Mouse (Mus musculus): ENCODE measurements around the gene Gm20388. TPM values are rescaled to one million over a fixed set of nuclear protein-coding genes. Genes with fewer than 3 reads are reported as not detected.

Gm20388 gene
- polyA plus RNA-seq, 1 experiment from 2014 or later, result not detected

DNA sequence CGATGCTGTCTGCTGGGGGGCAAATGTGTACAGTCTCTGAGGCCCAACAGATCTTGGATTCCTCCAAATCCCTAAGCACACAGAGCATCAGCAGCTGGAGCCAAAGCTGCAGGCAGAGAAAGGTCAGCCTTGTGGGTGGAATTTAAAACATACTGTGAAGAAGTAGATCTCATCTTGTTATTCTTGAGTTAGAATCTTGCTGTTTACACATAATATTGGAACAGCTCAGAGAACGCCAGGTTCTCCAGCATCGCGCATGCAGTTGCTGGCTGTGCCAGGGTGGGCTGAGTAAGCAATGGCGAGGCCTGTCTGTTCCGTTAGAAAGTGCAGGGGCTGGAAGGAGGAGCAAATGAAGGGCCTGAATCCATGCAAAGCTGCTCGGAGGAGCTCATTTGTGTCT lies 3235.7 kb downstream of the Gm20388 start:
- Histone ChIP-seq H3K27ac (ENCODE audit: low read depth, low read length) (0 out of 2 replicates have a peak overlapping the region, but pooled peaks have one; percentile 11), H3K4me3 (ENCODE audit: low read length) (no peak overlapping the region), H3K4me2 (replicated peaks; ENCODE audit: low read depth, low read length) (no peak overlapping the region), H3K9ac (ENCODE audit: low read depth, low read length) (no peak overlapping the region), H3K36me3 (ENCODE audit: control insufficient read depth, insufficient read depth, low read length) (no peaks in the 10 kb centered on the region), H3K27me3 (ENCODE audit: control insufficient read depth, insufficient read depth, low read length) (no peaks in the 10 kb centered on the region), H3K4me1 (ENCODE audit: control insufficient read depth, insufficient read depth, low read length) (0 out of 2 replicates have a peak, but pooled peaks cover 5% of the 10 kb centered on the region), H3K9me3 (ENCODE audit: control insufficient read depth, low read length) (no peaks in the 10 kb centered on the region)
- WGBS, result 79% methylated on average over 7 of the region's 7 CpGs
- ATAC-seq (ENCODE audit: low FRiP score, low TSS enrichment), result no peak

DNA sequence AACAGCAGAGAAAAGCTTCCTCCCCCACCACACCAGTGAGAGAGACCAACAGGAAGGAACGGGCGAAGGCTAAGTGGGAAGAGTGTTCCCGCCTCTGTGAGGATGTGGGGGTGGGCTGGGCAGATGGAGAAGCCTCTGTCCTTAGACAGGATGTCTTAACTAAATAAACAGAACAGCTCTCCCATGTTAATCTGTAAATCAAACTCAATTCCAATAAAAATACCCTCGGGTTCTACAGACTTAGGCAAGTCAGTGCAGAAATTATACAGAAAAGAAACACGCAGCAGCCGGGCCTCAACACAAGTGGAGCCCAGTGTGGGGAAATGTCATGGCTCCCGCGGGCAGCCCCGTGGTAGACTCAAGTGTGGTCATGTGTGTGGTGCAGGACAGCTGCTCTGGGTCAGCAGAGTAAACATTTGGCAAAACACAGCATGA lies 3240.1 kb downstream of the Gm20388 start:
- H3K27ac ChIP-seq (ENCODE audit: low read depth, low read length), result peak overlapping the region; percentile 19; the same call in 1 of the 2 replicates

DNA sequence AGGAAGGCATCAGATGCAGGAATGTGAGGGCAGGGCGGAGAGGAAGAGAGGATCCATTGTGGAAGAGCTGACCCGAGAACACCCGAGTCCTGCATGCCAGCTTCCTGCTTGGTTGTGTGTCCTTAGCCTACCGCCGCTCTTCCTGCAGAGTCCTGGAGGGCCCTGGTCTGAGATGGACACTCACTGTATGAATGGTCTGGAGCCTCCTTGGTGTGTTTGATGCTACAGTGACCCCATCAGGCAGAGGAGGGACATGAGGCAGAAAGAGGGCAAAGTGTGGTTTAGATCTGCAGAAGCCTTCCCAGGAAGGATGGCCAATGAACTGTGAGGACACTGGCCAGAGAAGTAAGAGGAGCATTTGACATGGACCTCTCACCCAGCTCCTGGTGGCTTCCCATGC lies 3244.5 kb downstream of the Gm20388 start:
- Histone ChIP-seq H3K27ac (ENCODE audit: low read depth, low read length) (no peak overlapping the region), H3K9ac (ENCODE audit: low read depth, low read length) (no peak overlapping the region), H3K4me1 (ENCODE audit: control insufficient read depth, insufficient read depth, low read length) (0 out of 2 replicates have a peak, but pooled peaks cover 3% of the 10 kb centered on the region), H3K36me3 (ENCODE audit: control insufficient read depth, insufficient read depth, low read length) (no peaks in the 10 kb centered on the region), H3K4me2 (replicated peaks; ENCODE audit: low read depth, low read length) (no peak overlapping the region), H3K4me3 (ENCODE audit: low read length) (no peak overlapping the region), H3K9me3 (ENCODE audit: control insufficient read depth, low read length) (no peaks in the 10 kb centered on the region), H3K27me3 (ENCODE audit: control insufficient read depth, insufficient read depth, low read length) (no peaks in the 10 kb centered on the region)
- ATAC-seq (ENCODE audit: low FRiP score, low TSS enrichment), result no peak
- 82% methylated on average over 5 of the region's 5 CpGs for WGBS

More for the DNA sequence above, 3240.1 kb downstream of the Gm20388 start:
- Histone ChIP-seq H3K9me3 (ENCODE audit: control insufficient read depth, low read length) (no peaks in the 10 kb centered on the region), H3K9ac (ENCODE audit: low read depth, low read length) (no peak overlapping the region), H3K4me2 (replicated peaks; ENCODE audit: low read depth, low read length) (no peak overlapping the region), H3K27me3 (ENCODE audit: control insufficient read depth, insufficient read depth, low read length) (no peaks in the 10 kb centered on the region), H3K36me3 (ENCODE audit: control insufficient read depth, insufficient read depth, low read length) (no peaks in the 10 kb centered on the region), H3K4me3 (ENCODE audit: low read length) (no peak overlapping the region), H3K4me1 (ENCODE audit: control insufficient read depth, insufficient read depth, low read length) (no peaks in the 10 kb centered on the region)
- ATAC-seq (ENCODE audit: low FRiP score, low TSS enrichment), result peak; percentile 45; the same call in 1 of the 2 replicates
- WGBS, result 43% methylated on average over 9 of the region's 9 CpGs

DNA sequence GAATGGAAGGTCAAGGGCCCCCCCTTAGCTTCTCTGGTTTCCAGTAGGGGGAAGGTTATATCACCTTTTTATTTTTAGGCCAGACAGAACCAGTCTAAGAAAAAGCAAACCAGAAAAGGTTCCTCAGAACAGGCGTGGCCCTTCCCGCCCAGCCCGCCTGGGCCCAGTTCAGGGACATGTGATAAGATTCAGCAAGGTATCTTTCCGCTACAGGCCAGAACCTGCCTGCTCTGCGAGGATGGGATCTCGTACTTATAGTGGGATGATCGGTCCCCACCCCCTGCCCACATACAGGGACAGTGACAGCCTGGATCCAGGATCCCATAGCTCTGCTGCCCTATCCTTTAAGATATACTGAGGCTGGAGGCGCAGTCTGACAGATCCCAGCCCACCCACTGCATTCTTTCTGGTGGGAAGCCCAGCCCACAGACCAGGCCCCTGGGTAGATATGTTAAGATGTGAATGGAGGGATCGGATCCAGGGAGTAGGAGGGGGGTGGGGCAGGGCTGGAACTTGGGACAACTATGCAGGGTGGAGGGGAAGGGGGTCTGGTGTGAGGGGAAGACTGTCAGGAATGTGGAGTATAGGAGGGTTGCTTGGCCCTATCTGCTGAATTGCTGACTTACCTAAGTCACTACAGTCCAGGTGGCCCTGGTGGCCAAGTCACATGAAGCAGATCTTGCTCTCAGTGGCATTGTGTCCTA lies 3245.6 kb downstream of the Gm20388 start:
- H3K4me3 ChIP-seq (ENCODE audit: low read length), result no peak overlapping the region
- WGBS, result 80% methylated on average over 9 of the region's 9 CpGs
- H3K27me3 ChIP-seq (ENCODE audit: control insufficient read depth, insufficient read depth, low read length), result no peaks in the 10 kb centered on the region
- 0 out of 2 replicates have a peak, but pooled peaks have one; percentile 33 for ATAC-seq (ENCODE audit: low FRiP score, low TSS enrichment)
- no peaks in the 10 kb centered on the region for H3K9me3 ChIP-seq (ENCODE audit: control insufficient read depth, low read length)
- 0 out of 2 replicates have a peak, but pooled peaks cover 3% of the 10 kb centered on the region for H3K4me1 ChIP-seq (ENCODE audit: control insufficient read depth, insufficient read depth, low read length)
- no peak overlapping the region for H3K9ac ChIP-seq (ENCODE audit: low read depth, low read length)
- H3K4me2 ChIP-seq (replicated peaks; ENCODE audit: low read depth, low read length), result no peak overlapping the region
- no peak overlapping the region for H3K27ac ChIP-seq (ENCODE audit: low read depth, low read length)
- no peaks in the 10 kb centered on the region for H3K36me3 ChIP-seq (ENCODE audit: control insufficient read depth, insufficient read depth, low read length)

DNA sequence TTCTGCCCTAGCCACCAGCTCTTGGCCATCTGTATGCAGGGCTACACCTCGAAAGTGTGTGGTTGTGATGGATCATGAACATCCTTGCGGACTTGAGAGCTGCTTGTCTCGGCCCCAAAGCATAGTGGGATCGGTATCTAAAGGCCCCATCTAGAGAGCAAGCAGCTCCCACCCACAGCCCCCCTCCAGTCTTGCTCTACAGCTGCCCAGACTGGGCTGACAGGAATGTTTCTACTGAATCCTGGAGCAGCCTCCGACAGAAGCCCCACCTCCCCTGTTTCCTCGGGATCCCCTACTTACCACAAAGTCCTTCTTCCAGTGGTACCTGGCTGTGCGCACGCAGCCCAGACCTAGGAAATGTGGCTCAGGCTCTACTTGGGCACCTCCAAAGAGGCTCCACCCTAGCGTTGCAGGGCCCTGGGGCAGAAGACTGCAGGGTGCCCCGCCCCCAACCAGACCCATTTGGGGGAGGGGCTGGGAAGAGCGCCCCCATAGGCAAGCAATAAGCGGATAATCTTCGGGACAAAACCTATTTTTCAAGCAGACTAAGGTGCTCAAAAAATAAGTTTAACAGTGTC lies 3247.3 kb downstream of the Gm20388 start, which contains the start of gene Sult5a1:
Gene Sult5a1, minus strand, starts transcription at position 428 of the 578 bp plus-strand sequence.
- no peak within 1 kb of the TSS for H3K9ac ChIP-seq (ENCODE audit: low read depth, low read length)
- H3K9me3 ChIP-seq (ENCODE audit: control insufficient read depth, low read length), result no peaks in the 10 kb centered on the region
- H3K36me3 ChIP-seq (ENCODE audit: control insufficient read depth, insufficient read depth, low read length), result no peaks in the 10 kb centered on the region
- peak within 1 kb of the TSS; percentile 27 for H3K4me2 ChIP-seq (replicated peaks; ENCODE audit: low read depth, low read length)
- H3K4me1 ChIP-seq (ENCODE audit: control insufficient read depth, insufficient read depth, low read length), result 0 out of 2 replicates have a peak, but pooled peaks cover 3% of the 10 kb centered on the region
- 25% methylated on average over 13 of the region's 13 CpGs for WGBS
- H3K27ac ChIP-seq (ENCODE audit: low read depth, low read length), result no peak within 1 kb of the TSS
- ATAC-seq (ENCODE audit: low FRiP score, low TSS enrichment), result 0 out of 2 replicates have a peak, but pooled peaks have one; percentile 56
- H3K4me3 ChIP-seq (ENCODE audit: low read length), result no peak within 1 kb of the TSS; the same call in 1 of the 2 replicates
- H3K27me3 ChIP-seq (ENCODE audit: control insufficient read depth, insufficient read depth, low read length), result no peaks in the 10 kb centered on the region

DNA sequence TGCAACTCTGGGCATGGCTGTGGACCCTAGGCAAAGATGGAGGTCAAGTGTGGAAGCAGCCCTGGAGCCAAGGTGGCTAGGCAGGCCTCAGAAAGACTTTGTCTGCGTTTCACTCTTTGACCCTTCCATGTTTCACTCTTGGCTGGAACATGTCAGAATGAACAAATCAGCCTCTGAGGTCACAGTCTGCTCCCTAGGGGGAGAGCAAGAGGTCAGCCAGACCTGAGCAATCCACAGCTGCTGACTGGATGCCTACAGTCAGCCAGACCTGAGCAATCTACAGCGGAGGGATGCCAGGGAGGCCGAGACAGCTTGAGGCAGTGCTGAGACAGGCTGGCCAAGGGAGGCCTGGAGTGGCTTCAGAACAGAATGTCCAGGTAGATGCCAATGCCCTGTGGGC lies 3270.8 kb downstream of the Gm20388 start:
- H3K27me3 ChIP-seq (ENCODE audit: control insufficient read depth, insufficient read depth, low read length), result no peaks in the 10 kb centered on the region
- H3K27ac ChIP-seq (ENCODE audit: low read depth, low read length), result no peak overlapping the region

DNA sequence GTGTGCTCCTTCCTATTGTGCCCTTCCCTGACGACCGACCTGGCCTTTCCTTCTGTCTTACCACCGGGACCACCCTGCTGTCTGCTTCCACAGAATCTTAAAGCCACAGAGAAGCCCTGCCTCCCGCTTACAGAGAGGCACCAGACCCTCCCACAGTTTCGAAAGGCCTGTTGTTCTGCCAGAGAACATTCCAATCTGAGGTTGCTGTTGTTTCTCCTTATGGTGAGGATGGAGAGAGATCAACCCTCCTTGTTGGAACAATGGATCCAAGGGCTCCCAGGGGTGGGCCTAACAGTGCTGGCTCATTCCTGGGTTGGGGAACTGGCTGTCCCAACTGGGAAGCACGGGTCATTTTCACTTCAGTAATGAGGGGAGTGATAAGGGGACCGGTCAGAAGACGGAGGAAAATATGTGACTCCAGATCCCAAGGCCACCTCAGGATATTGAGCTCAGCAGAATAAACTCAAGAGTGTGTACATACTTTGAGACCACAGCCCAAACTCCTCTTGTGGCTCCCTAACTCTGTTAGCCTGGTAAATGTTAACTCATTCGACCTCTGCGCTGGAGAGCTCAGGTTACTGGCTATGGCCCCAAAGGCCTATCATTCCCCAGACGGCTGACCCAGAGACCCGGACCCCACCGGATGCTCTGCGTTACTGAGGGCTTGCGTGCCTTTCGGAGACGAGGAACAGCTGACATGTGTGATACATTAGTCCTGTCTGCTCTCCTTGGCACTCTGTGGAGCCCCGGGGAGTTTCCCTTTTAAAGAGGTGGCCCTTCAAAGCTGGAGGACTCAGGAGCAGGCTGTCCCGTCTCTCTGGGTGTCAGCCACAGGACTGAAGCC lies 3275.1 kb downstream of the Gm20388 start, which contains the start of gene Dpep1:
Gene Dpep1, plus strand, starts transcription at position 677 of the 844 bp plus-strand sequence.
- Histone ChIP-seq H3K9me3 (ENCODE audit: control insufficient read depth, low read length) (no peaks in the 10 kb centered on the region), H3K4me2 (replicated peaks; ENCODE audit: low read depth, low read length) (no peak within 1 kb of the TSS), H3K27ac (ENCODE audit: low read depth, low read length) (peak within 1 kb of the TSS; percentile 9; the same call in 1 of the 2 replicates), H3K27me3 (ENCODE audit: control insufficient read depth, insufficient read depth, low read length) (no peaks in the 10 kb centered on the region), H3K4me3 (ENCODE audit: low read length) (no peak within 1 kb of the TSS), H3K36me3 (ENCODE audit: control insufficient read depth, insufficient read depth, low read length) (no peaks in the 10 kb centered on the region), H3K4me1 (ENCODE audit: control insufficient read depth, insufficient read depth, low read length) (peaks cover 13% of the 10 kb centered on the region), H3K9ac (ENCODE audit: low read depth, low read length) (no peak within 1 kb of the TSS)
- ATAC-seq (ENCODE audit: low FRiP score, low TSS enrichment), result peak; percentile 39
- 16% methylated on average over 19 of the region's 19 CpGs for WGBS

More for the DNA sequence above, 3270.8 kb downstream of the Gm20388 start:
- no peak overlapping the region for H3K9ac ChIP-seq (ENCODE audit: low read depth, low read length)
- ATAC-seq (ENCODE audit: low FRiP score, low TSS enrichment), result no peak
- H3K4me2 ChIP-seq (replicated peaks; ENCODE audit: low read depth, low read length), result no peak overlapping the region
- no peak overlapping the region for H3K4me3 ChIP-seq (ENCODE audit: low read length)
- peaks cover 5% of the 10 kb centered on the region; the same call in 1 of the 2 replicates for H3K9me3 ChIP-seq (ENCODE audit: control insufficient read depth, low read length)
- H3K36me3 ChIP-seq (ENCODE audit: control insufficient read depth, insufficient read depth, low read length), result no peaks in the 10 kb centered on the region
- WGBS, result 55% methylated on average over 3 of the region's 3 CpGs
- peaks cover 10% of the 10 kb centered on the region for H3K4me1 ChIP-seq (ENCODE audit: control insufficient read depth, insufficient read depth, low read length)

DNA sequence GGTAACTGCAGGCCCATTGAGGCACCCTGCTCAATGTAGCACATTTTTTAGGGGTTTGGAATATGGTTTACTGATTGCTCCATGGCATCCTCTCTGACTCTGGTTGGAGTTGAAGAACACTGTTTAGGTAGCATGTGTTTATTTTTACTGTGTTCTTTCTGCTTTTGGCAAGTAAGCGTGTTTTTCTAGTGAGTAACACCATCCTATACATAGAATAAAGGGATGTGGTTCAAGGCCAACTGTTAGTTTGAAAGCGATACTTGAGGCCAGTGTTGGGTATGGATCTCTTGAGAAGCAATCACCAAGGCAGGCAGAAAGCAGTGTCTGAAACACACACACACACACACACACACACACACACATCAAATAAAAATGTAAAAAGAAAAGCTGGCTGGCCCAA lies 3277.4 kb downstream of the Gm20388 start:
- Histone ChIP-seq H3K9me3 (ENCODE audit: control insufficient read depth, low read length) (no peaks in the 10 kb centered on the region), H3K4me3 (ENCODE audit: low read length) (no peak overlapping the region), H3K4me2 (replicated peaks; ENCODE audit: low read depth, low read length) (no peak overlapping the region), H3K27me3 (ENCODE audit: control insufficient read depth, insufficient read depth, low read length) (no peaks in the 10 kb centered on the region), H3K4me1 (ENCODE audit: control insufficient read depth, insufficient read depth, low read length) (peaks cover 13% of the 10 kb centered on the region), H3K36me3 (ENCODE audit: control insufficient read depth, insufficient read depth, low read length) (no peaks in the 10 kb centered on the region), H3K9ac (ENCODE audit: low read depth, low read length) (no peak overlapping the region), H3K27ac (ENCODE audit: low read depth, low read length) (no peak overlapping the region)
- 87% methylated on average over 2 of the region's 2 CpGs for WGBS
- ATAC-seq (ENCODE audit: low FRiP score, low TSS enrichment), result no peak
